Mouse (Mus musculus) liver, postnatal 0 days (tissue): ENCODE results near the gene Ccdc28b.

Experiments used
- CTCF ChIP-seq: sonication (generic); IDR thresholded peaks from 2 replicates; pipeline ENCODE4 v1.5.1; 2016; ENCODE audit warnings: antibody characterized with exemption, low read depth
- EP300 ChIP-seq: IDR thresholded peaks from 2 replicates; pipeline ENCODE4 v1.6.1; 2016; ENCODE audit warnings: antibody characterized with exemption, low read depth, mild to moderate bottlenecking

GRCm38 (mm10) chr4:129614093-129614492 lies 9.7 kb downstream of the Ccdc28b start, which contains the start of gene Dcdc2b:
- TF ChIP-seq EP300 (no peak), CTCF (no peak)
